Mouse (Mus musculus) adrenal gland, postnatal 4 days (tissue): ENCODE data around the gene Gm3727. TPM values are rescaled to one million over a fixed set of nuclear protein-coding genes. Genes with fewer than 3 reads are reported as not detected.
"Not testable (repeated sequence)": the region's sequence is repeated elsewhere in the genome, so short reads cannot be mapped to it uniquely, and the experiment has no call there.

Experiments
- DNase-seq, 2 experiments: peaks; one replicate each; pipeline ENCODE4 v3.0.0; 2021 to 2022; ENCODE audit warnings: low spot score in 2 of 2, mixed read lengths in 2 of 2
- long read RNA-seq, 2 experiments: library from polyadenylated mRNA; stranded (forward); transcript quantifications; one replicate each; pipeline ENCODE4 v2.0.0; 2021
- total RNA-seq, 2 experiments: library from RNA; stranded (reverse); gene quantifications; 2 replicates each; pipeline ENCODE4 v1.2.3; 2021

Gm3727 gene
- total RNA-seq: not detected
- long read RNA-seq, experiment 1: 0 reads
- long read RNA-seq, experiment 2: 0 reads

GRCm38 (mm10) chr14:7264614-7265013 is at the start of gene Gm3727:
Gene Gm3727 (minus strand): TSS chr14:7264714.
- not testable (repeated sequence) for DNase-seq

- not testable (repeated sequence) for DNase-seq
Observed at GRCm38 (mm10) chr14:7243498-7243897, 21.0 kb downstream of the Gm3727 start.

Other genes starting within 250 kb of the Gm3727 start
- under 1 TPM in 1 of 2 experiments, not detected in 1; 0.22 TPM for gene Gm10406, start 237.3 kb downstream of the Gm3727 start, total RNA-seq
- gene Gm3685, start 219.7 kb downstream of the Gm3727 start, total RNA-seq: not detected
- gene Gm3696, start 164.1 kb downstream of the Gm3727 start, total RNA-seq: under 1 TPM in 1 of 2 experiments, not detected in 1; 0.78 TPM
- not detected for gene Gm6676, start 139.3 kb downstream of the Gm3727 start, total RNA-seq
- under 1 TPM; 0.48 to 0.54 TPM for gene Gm3512, start 90.2 kb downstream of the Gm3727 start, total RNA-seq
- not detected for gene Gm16434, start 70.2 kb downstream of the Gm3727 start, total RNA-seq
- gene Gm3739, start 50.3 kb upstream of the Gm3727 start, total RNA-seq: not detected
- not detected for gene Gm5797, start 67.7 kb upstream of the Gm3727 start, total RNA-seq
- not detected for gene Gm8374, start 100.4 kb upstream of the Gm3727 start, total RNA-seq
- not detected for gene Gm3755, start 186.2 kb upstream of the Gm3727 start, total RNA-seq
- gene Gm3752, start 219.0 kb upstream of the Gm3727 start, total RNA-seq: not detected